Mouse (Mus musculus): ENCODE results near the gene Rab14. TPM values are rescaled to one million over a fixed set of nuclear protein-coding genes. Genes with fewer than 3 reads are reported as not detected.

Gene Rab14
- total and polyA plus RNA-seq, 2 experiments from 2014 or later = 121 to 544 TPM

DNA sequence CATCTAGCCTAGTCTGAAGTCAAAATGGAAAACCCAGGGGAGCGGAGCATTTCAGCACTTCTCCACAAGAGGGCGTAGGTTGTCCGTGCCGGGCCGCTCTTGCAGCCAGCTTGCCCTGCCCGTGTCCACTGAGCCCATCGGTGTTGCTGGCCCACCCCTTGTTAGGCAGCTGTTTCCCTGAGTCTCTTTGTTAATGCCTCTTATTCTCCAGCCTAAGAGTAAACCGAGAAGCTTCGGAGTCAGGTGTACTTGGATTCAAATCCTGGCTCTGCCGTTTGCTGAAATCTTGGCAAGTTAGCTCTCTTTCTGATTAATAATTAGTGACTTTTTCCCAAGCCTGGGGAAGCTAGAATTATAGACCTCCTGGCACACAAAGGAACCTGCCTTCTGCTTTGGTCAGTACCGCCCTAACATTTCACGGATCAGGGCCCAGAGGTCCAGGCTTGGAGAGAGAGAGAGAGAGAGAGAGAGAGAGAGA lies 14.0 kb upstream of the Rab14 start:
- Histone ChIP-seq H3K4me2 (ENCODE audit: low read depth) (peak overlapping the region; percentile 31), H3K27ac (ENCODE audit: low read depth, low read length) (no peak overlapping the region), H3K4me3 (ENCODE audit: low read depth, low read length) (no peak overlapping the region), H3K4me1 (ENCODE audit: insufficient read depth) (0 out of 2 replicates have a peak, but pooled peaks cover 4% of the 10 kb centered on the region), H3K36me3 (ENCODE audit: insufficient read depth) (no peaks in the 10 kb centered on the region), H3K9ac (0 out of 2 replicates have a peak overlapping the region, but pooled peaks have one; percentile 1), H3K9me3 (ENCODE audit: low read length) (no peaks in the 10 kb centered on the region), H3K27me3 (ENCODE audit: insufficient read depth, low read length) (no peaks in the 10 kb centered on the region)
- WGBS = 1% methylated on average over 12 of the region's 12 CpGs
- peak; percentile 89 for TF ChIP-seq CTCF (IDR thresholded peaks at IDR 0.05; ENCODE audit: low read depth)
- DNase-seq (peak; percentile 82), ATAC-seq (peak; percentile 90)

DNA sequence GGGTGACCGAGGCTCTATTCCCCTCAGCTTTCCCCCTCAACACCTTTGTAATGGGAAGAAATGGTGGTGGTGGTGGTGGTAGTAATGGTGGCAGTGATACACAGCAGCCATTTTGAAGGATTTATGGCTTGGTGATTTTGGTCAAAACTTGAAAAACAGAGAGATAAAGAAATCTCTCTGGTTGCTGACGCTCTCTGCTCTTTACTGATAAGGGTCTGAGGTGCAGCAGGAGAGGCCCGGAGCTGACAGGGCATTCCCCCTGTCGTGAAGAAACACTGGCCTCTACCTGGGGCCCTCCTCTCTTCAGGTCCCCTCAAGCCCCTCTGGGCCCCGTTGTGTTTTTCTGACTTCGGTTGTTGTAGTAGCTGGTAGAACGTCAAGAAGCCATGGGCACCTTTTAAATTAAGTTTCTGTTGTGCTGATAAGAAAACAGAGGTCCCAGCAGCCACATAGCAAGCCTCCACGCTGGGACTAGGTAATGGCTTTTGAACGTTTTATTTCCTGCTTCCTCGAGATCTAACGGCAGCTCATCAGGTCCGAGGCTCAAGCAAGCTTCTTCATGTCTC lies 12.5 kb upstream of the Rab14 start:
- Histone ChIP-seq H3K9ac (no peak overlapping the region), H3K4me2 (ENCODE audit: low read depth) (no peak overlapping the region), H3K27ac (ENCODE audit: low read depth, low read length) (no peak overlapping the region), H3K36me3 (ENCODE audit: insufficient read depth) (no peaks in the 10 kb centered on the region), H3K9me3 (ENCODE audit: low read length) (no peaks in the 10 kb centered on the region), H3K27me3 (ENCODE audit: insufficient read depth, low read length) (no peaks in the 10 kb centered on the region), H3K4me3 (ENCODE audit: low read depth, low read length) (no peak overlapping the region), H3K4me1 (ENCODE audit: insufficient read depth) (0 out of 2 replicates have a peak, but pooled peaks cover 4% of the 10 kb centered on the region)
- WGBS = 88% methylated on average over 12 of the region's 12 CpGs
- no peak for ATAC-seq
- no peak for TF ChIP-seq CTCF (IDR thresholded peaks at IDR 0.05; ENCODE audit: low read depth)
- no peak for DNase-seq

DNA sequence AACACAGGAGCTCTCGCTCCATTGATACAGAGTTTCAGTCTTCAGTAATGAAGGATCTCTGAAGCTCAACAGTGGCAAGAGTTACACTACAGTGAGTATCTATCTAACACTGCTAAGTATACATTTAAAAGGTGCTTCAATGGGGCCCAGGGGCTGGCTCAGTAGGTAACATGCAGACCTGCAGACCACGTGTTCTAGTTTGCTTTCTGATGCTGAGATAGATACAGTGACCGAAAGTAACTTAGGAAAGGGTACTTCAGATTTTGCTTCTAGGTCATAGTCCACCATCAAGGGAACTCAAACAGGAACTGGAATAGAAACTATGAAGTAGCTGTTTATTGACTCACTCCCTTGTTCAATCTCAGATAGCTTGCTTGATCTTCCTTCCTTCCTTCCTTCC lies 10.8 kb upstream of the Rab14 start:
- ATAC-seq = no peak
- 89% methylated on average over 3 of the region's 3 CpGs for WGBS

DNA sequence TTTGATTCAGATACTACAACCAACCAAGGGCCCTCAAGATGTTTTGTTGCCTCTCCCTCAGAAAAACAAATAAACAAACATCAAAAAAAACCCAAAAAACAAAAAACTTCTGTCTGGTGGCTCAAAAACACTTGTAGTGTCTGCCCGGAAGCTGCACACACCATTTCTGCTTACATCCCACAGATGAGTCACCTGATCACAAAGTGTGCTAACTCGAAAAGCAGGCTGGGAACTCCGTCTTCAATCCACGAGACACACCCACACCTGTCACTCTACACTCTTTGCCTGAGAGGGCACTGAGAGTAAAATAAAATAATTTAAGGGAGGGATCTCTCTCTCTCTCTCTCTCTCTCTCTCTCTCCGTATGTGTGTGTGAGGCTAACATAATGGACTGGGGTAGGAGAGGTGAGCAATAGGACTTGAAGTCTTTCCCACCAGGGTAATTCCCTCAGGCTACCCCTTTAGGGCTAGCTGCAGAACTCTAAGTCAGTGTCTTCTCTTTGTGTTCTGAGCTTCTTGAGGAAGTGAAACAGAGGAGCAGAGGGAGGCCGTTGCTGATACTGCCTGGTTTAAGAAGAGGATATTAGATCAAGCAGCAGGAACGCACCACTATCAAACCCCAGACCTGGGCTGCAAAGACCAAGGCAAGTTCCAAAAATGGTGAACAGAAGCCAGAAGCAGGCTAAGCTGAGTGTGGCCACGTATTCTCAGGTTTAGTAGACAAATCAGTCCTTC lies 8.2 kb upstream of the Rab14 start:
- Histone ChIP-seq H3K9me3 (ENCODE audit: low read length) (no peaks in the 10 kb centered on the region), H3K27me3 (ENCODE audit: insufficient read depth, low read length) (no peaks in the 10 kb centered on the region), H3K4me3 (ENCODE audit: low read depth, low read length) (no peak overlapping the region), H3K9ac (no peak overlapping the region), H3K4me1 (ENCODE audit: insufficient read depth) (no peaks in the 10 kb centered on the region), H3K27ac (ENCODE audit: low read depth, low read length) (no peak overlapping the region), H3K4me2 (ENCODE audit: low read depth) (no peak overlapping the region), H3K36me3 (ENCODE audit: insufficient read depth) (no peaks in the 10 kb centered on the region)
- DNase-seq (no peak), ATAC-seq (no peak)
- WGBS = 73% methylated on average over 8 of the region's 8 CpGs
- no peak for TF ChIP-seq CTCF (IDR thresholded peaks at IDR 0.05; ENCODE audit: low read depth)

More for the DNA sequence above, 10.8 kb upstream of the Rab14 start:
- Histone ChIP-seq H3K36me3 (ENCODE audit: insufficient read depth) (no peaks in the 10 kb centered on the region), H3K9me3 (ENCODE audit: low read length) (no peaks in the 10 kb centered on the region), H3K9ac (no peak overlapping the region), H3K4me1 (ENCODE audit: insufficient read depth) (0 out of 2 replicates have a peak, but pooled peaks cover 4% of the 10 kb centered on the region), H3K4me3 (ENCODE audit: low read depth, low read length) (no peak overlapping the region), H3K27ac (ENCODE audit: low read depth, low read length) (no peak overlapping the region), H3K4me2 (ENCODE audit: low read depth) (no peak overlapping the region), H3K27me3 (ENCODE audit: insufficient read depth, low read length) (no peaks in the 10 kb centered on the region)
- no peak for TF ChIP-seq CTCF (IDR thresholded peaks at IDR 0.05; ENCODE audit: low read depth)
- no peak for DNase-seq

DNA sequence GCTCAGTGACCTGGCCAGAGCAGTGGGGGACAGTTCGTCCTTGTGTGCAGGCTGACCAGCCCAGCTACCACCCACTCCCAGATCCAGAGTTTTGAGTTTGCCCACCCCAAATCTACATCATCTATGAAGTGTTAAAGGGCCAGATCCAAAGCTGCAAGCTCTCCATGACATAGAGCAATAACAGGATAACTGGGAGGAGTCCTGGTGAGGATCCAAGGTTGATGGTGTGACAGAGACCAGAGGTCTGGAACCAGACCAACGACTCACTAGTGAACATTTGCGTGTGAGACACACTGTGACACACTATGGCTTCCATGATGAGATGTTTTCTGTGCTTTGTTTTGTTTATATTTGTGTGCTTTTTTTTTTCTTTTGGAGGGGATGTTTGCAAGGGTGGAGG lies 7.1 kb upstream of the Rab14 start:
- Histone ChIP-seq H3K36me3 (ENCODE audit: insufficient read depth) (no peaks in the 10 kb centered on the region), H3K4me3 (ENCODE audit: low read depth, low read length) (no peak overlapping the region), H3K9me3 (ENCODE audit: low read length) (no peaks in the 10 kb centered on the region), H3K4me2 (ENCODE audit: low read depth) (no peak overlapping the region), H3K27me3 (ENCODE audit: insufficient read depth, low read length) (no peaks in the 10 kb centered on the region), H3K4me1 (ENCODE audit: insufficient read depth) (no peaks in the 10 kb centered on the region), H3K27ac (ENCODE audit: low read depth, low read length) (no peak overlapping the region), H3K9ac (no peak overlapping the region)
- 87% methylated on average over 3 of the region's 3 CpGs for WGBS
- no peak for TF ChIP-seq CTCF (IDR thresholded peaks at IDR 0.05; ENCODE audit: low read depth)
- DNase-seq (no peak), ATAC-seq (no peak)

DNA sequence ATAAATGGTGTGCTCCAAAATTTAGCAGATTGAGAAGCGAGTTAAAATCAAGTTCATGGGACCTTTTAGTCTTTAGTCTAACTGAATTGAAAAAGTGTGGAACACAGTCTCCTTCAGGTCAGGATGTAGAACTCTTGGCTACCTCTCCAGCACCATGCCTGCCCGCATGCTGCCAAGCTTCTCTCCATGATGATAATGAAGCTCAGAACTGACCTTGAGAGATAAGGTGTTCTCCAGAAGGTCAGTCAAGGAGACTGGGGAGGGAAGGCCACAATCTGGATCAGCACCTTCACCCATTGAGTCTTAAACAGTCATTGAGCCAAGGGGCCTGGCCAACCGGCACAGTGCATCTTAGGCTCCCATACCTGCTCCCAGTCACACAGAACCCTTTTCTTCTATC lies 5.8 kb upstream of the Rab14 start:
- Histone ChIP-seq H3K9ac (no peak overlapping the region), H3K27me3 (ENCODE audit: insufficient read depth, low read length) (no peaks in the 10 kb centered on the region), H3K4me3 (ENCODE audit: low read depth, low read length) (no peak overlapping the region), H3K4me1 (ENCODE audit: insufficient read depth) (no peaks in the 10 kb centered on the region), H3K4me2 (ENCODE audit: low read depth) (no peak overlapping the region), H3K27ac (ENCODE audit: low read depth, low read length) (no peak overlapping the region), H3K36me3 (ENCODE audit: insufficient read depth) (no peaks in the 10 kb centered on the region), H3K9me3 (ENCODE audit: low read length) (no peaks in the 10 kb centered on the region)
- WGBS = 91% methylated on average over 3 of the region's 3 CpGs
- no peak for TF ChIP-seq CTCF (IDR thresholded peaks at IDR 0.05; ENCODE audit: low read depth)
- ATAC-seq (no peak), DNase-seq (no peak)

DNA sequence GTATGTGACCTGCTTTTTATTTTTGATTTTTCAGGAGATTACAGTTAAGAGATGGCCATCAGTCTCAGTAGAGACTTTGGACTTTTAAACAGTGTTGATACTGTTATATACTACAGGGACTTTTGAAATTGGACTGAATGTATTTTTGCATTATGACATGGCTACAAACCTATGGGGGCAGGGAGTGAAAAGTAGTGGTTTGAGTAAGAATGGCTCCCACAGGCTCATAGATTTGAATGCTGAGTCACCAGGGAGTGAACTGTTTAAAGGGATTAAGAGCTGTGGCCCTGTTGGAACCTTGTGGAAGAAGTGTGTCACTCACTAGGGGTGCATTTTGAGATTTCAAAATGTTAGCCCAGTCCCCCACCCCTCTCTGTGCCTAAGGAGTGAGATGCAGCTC lies 2.8 kb upstream of the Rab14 start:
- Histone ChIP-seq H3K4me2 (ENCODE audit: low read depth) (no peak overlapping the region), H3K27me3 (ENCODE audit: insufficient read depth, low read length) (no peaks in the 10 kb centered on the region), H3K9me3 (ENCODE audit: low read length) (no peaks in the 10 kb centered on the region)

More for the DNA sequence above, 2.8 kb upstream of the Rab14 start:
- ATAC-seq (no peak), DNase-seq (no peak)
- no peaks in the 10 kb centered on the region for H3K36me3 ChIP-seq (ENCODE audit: insufficient read depth)
- H3K4me1 ChIP-seq (ENCODE audit: insufficient read depth) = peaks cover 6% of the 10 kb centered on the region
- H3K27ac ChIP-seq (ENCODE audit: low read depth, low read length) = no peak overlapping the region
- no peak overlapping the region for H3K9ac ChIP-seq
- TF ChIP-seq CTCF (IDR thresholded peaks at IDR 0.05; ENCODE audit: low read depth) = no peak
- no peak overlapping the region for H3K4me3 ChIP-seq (ENCODE audit: low read depth, low read length)
